Mouse (Mus musculus): ENCODE measurements at regions not wholly inside any gene's neighbourhood (a gene's known extent, or its start where the extent isn't known, plus 50 kb on each side); places are given as distances from the start of the nearest gene placed in this dataset.

DNA sequence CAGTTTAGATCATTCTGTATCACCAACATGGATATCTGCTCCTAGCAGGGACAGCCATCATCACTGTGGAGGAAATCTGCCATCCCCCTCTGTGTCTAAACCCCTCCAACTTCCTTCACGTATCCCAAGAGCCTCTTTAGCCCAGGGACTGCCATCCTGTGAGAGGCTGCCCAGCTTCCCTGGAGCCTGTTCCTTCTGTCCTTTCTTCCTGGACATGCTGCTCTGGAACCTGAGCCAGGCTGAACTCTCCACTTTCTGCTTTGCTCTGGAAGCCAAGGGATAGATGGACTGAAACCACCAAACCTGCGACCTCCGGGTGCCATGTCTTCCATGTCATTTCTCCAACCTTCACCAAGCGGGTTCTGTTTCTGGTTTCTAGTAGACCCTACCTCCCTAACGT, 335.3 kb upstream of the Jarid2 start:
- H3K27me3 ChIP-seq (ENCODE audit: control insufficient read depth, insufficient read depth, insufficient read length) = no peaks in the 10 kb centered on the region
- TF ChIP-seq CEBPB (IDR thresholded peaks at IDR 0.05; ENCODE audit: low read depth) (no peak), MAX (IDR thresholded peaks at IDR 0.05) (no peak), MYOD1 (IDR thresholded peaks at IDR 0.05; ENCODE audit: control insufficient read depth, insufficient read length, low read depth) (no peak), USF1 (IDR thresholded peaks at IDR 0.05; ENCODE audit: low read depth) (no peak), MYOG (IDR thresholded peaks at IDR 0.05; ENCODE audit: control insufficient read depth, extremely low read depth, insufficient read length) (no peak), CTCF (IDR thresholded peaks at IDR 0.05; ENCODE audit: control insufficient read depth, insufficient read depth, insufficient read length) (no peak), FOSL1 (IDR thresholded peaks at IDR 0.05; ENCODE audit: insufficient read depth, low read length, poor library complexity, severe bottlenecking) (no peak)
- H3K79me2 ChIP-seq (ENCODE audit: control insufficient read depth, insufficient read depth) = no peaks in the 10 kb centered on the region
- H3K36me3 ChIP-seq (ENCODE audit: control insufficient read depth, insufficient read depth) = no peaks in the 10 kb centered on the region
- no peaks in the 10 kb centered on the region for H3K79me3 ChIP-seq (ENCODE audit: low read depth)
- H3ac ChIP-seq (ENCODE audit: control insufficient read depth, insufficient read length, low read depth) = no peak overlapping the region
- H3K4me3 ChIP-seq (ENCODE audit: insufficient read depth, poor library complexity, severe bottlenecking) = no peak overlapping the region

DNA sequence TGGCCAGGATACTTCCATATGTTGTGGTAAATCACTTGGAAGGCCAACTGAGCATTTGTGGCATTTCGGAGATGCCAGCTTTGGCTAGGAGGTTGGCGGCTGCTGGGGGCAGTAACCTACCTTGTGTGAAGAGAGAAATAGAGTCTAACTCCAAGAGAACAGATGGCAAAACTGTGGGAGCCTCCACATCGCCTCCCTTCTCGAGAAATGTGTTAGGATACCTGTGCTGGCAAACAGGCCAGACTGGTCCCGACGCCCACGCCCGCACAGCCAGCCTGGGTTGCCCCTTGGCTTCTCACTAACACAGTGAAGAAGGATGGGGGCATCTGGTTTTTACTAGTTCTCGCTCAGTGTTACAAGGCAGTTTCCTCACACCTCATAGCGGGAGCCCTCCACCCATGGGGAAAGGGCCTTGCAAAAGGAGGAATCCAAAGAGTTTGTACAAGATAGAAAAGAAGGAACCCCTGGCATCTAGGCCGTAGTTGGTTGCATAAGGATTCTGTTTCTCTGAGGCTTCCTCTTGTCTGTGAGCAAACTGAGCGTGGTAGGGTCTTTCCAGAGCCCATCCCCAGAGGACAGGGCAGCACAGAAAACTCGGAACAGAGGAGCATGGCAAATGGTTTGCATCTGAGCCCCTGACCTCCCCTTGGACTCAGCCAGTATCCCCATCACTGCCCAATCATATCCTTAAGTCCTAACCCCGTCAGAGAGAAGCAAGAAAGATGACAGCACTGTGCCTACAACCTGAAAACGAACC, 330.5 kb upstream of the Jarid2 start:
- no peaks in the 10 kb centered on the region for H3K79me2 ChIP-seq (ENCODE audit: control insufficient read depth, insufficient read depth)
- H3K27me3 ChIP-seq (ENCODE audit: control insufficient read depth, insufficient read depth, insufficient read length) = no peaks in the 10 kb centered on the region
- H3K36me3 ChIP-seq (ENCODE audit: control insufficient read depth, insufficient read depth) = no peaks in the 10 kb centered on the region
- no peaks in the 10 kb centered on the region for H3K79me3 ChIP-seq (ENCODE audit: low read depth)
- no peak overlapping the region for H3ac ChIP-seq (ENCODE audit: control insufficient read depth, insufficient read length, low read depth)
- no peak overlapping the region for H3K4me3 ChIP-seq (ENCODE audit: insufficient read depth, poor library complexity, severe bottlenecking)
- TF ChIP-seq CEBPB (IDR thresholded peaks at IDR 0.05; ENCODE audit: low read depth) = no peak
- no peak for TF ChIP-seq USF1 (IDR thresholded peaks at IDR 0.05; ENCODE audit: low read depth)
- TF ChIP-seq CTCF (IDR thresholded peaks at IDR 0.05; ENCODE audit: control insufficient read depth, insufficient read depth, insufficient read length) = no peak
- TF ChIP-seq FOSL1 (IDR thresholded peaks at IDR 0.05; ENCODE audit: insufficient read depth, low read length, poor library complexity, severe bottlenecking) = no peak
- no peak for TF ChIP-seq MYOD1 (IDR thresholded peaks at IDR 0.05; ENCODE audit: control insufficient read depth, insufficient read length, low read depth)

DNA sequence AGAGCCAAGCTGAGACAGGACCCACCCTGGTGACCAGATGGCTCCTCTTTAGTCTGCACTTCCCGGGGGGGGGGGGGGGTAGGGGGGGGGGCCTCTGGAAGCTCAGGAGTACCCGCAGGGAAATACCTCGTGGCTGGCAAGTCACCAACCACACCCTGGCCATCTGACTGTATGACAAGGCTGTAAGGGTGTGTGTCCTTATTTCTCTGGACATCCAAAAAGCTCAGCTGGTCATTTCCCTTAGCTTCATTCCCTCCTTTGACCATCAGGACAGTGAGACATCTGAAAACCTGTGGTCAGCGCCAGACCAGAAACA, 329.9 kb upstream of the Jarid2 start:
- Histone ChIP-seq H3K4me3 (ENCODE audit: insufficient read depth, poor library complexity, severe bottlenecking) (no peak overlapping the region), H3ac (ENCODE audit: control insufficient read depth, insufficient read length, low read depth) (no peak overlapping the region), H3K79me3 (ENCODE audit: low read depth) (no peaks in the 10 kb centered on the region), H3K79me2 (ENCODE audit: control insufficient read depth, insufficient read depth) (no peaks in the 10 kb centered on the region), H3K27me3 (ENCODE audit: control insufficient read depth, insufficient read depth, insufficient read length) (no peaks in the 10 kb centered on the region), H3K36me3 (ENCODE audit: control insufficient read depth, insufficient read depth) (no peaks in the 10 kb centered on the region)
- TF ChIP-seq CTCF (IDR thresholded peaks at IDR 0.05; ENCODE audit: control insufficient read depth, insufficient read depth, insufficient read length) (no peak), USF1 (IDR thresholded peaks at IDR 0.05; ENCODE audit: low read depth) (no peak), FOSL1 (IDR thresholded peaks at IDR 0.05; ENCODE audit: insufficient read depth, low read length, poor library complexity, severe bottlenecking) (no peak), MYOG (IDR thresholded peaks at IDR 0.05; ENCODE audit: control insufficient read depth, extremely low read depth, insufficient read length) (no peak), MYOD1 (IDR thresholded peaks at IDR 0.05; ENCODE audit: control insufficient read depth, insufficient read length, low read depth) (no peak), CEBPB (IDR thresholded peaks at IDR 0.05; ENCODE audit: low read depth) (no peak)

DNA sequence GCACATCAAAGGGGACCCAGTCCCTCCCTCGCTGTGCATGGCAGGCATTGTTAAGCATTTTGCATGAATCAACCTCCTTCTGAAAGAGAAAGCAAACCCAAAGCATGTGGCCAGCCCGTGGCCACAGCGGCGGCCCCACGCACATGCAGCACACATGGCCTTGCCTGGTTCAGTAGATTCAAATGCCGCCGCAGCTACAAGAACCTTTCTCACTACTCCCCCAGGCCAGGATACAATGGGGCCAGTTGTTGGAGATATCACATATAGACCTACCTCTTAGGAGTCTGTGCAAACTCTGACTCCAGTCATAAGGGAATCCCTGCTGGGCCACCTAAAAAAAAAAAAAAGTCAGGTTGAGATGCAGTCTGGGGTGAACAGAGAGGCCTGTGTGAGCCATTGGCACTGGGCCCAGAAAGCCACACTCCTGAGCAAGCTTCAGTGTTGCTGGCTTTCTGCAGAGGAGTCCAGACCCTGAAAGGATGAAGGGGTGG, 329.4 kb upstream of the Jarid2 start:
- TF ChIP-seq MAX (IDR thresholded peaks at IDR 0.05) = no peak
- no peak for TF ChIP-seq USF1 (IDR thresholded peaks at IDR 0.05; ENCODE audit: low read depth)
- no peak for TF ChIP-seq FOSL1 (IDR thresholded peaks at IDR 0.05; ENCODE audit: insufficient read depth, low read length, poor library complexity, severe bottlenecking)
- no peak for TF ChIP-seq CEBPB (IDR thresholded peaks at IDR 0.05; ENCODE audit: low read depth)
- no peak for TF ChIP-seq CTCF (IDR thresholded peaks at IDR 0.05; ENCODE audit: control insufficient read depth, insufficient read depth, insufficient read length)
- TF ChIP-seq MYOG (IDR thresholded peaks at IDR 0.05; ENCODE audit: control insufficient read depth, extremely low read depth, insufficient read length) = no peak
- no peak for TF ChIP-seq MYOD1 (IDR thresholded peaks at IDR 0.05; ENCODE audit: control insufficient read depth, insufficient read length, low read depth)
- H3K27me3 ChIP-seq (ENCODE audit: control insufficient read depth, insufficient read depth, insufficient read length) = no peaks in the 10 kb centered on the region
- no peaks in the 10 kb centered on the region for H3K36me3 ChIP-seq (ENCODE audit: control insufficient read depth, insufficient read depth)
- no peaks in the 10 kb centered on the region for H3K79me3 ChIP-seq (ENCODE audit: low read depth)
- no peaks in the 10 kb centered on the region for H3K79me2 ChIP-seq (ENCODE audit: control insufficient read depth, insufficient read depth)
- no peak overlapping the region for H3K4me3 ChIP-seq (ENCODE audit: insufficient read depth, poor library complexity, severe bottlenecking)
- H3ac ChIP-seq (ENCODE audit: control insufficient read depth, insufficient read length, low read depth) = no peak overlapping the region

DNA sequence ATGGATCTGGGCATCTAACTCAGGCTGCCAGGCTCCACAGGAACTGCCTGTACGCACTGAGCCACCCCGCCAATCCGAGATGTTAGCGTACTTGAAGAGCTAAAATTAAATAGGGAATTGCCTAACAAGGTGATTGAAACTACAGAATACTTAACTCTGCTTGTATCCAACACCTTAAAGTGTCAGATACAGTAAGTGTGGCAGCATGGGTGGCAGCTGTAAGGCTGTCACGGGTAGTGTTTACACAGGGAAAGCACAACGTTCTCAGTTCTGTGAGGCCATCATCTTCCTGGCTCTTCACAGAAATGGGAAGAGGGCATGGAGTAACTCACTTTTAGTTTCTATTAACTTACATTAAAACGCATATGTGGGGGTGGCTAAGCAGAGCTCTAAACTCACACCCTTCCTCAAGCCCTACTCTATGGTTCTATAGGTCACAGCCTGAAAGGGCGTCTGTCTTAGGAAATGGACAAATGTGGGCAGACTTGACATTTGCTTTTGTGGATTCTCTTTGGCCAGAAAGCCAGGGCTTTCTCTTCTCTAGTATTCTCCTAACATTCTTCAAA, 325.2 kb upstream of the Jarid2 start:
- TF ChIP-seq CEBPB (IDR thresholded peaks at IDR 0.05; ENCODE audit: low read depth) (no peak), MYOG (IDR thresholded peaks at IDR 0.05; ENCODE audit: control insufficient read depth, extremely low read depth, insufficient read length) (no peak), USF1 (IDR thresholded peaks at IDR 0.05; ENCODE audit: low read depth) (no peak), FOSL1 (IDR thresholded peaks at IDR 0.05; ENCODE audit: insufficient read depth, low read length, poor library complexity, severe bottlenecking) (no peak), MYOD1 (IDR thresholded peaks at IDR 0.05; ENCODE audit: control insufficient read depth, insufficient read length, low read depth) (no peak), MAX (IDR thresholded peaks at IDR 0.05) (no peak), CTCF (IDR thresholded peaks at IDR 0.05; ENCODE audit: control insufficient read depth, insufficient read depth, insufficient read length) (no peak)
- Histone ChIP-seq H3K27me3 (ENCODE audit: control insufficient read depth, insufficient read depth, insufficient read length) (no peaks in the 10 kb centered on the region), H3K79me2 (ENCODE audit: control insufficient read depth, insufficient read depth) (no peaks in the 10 kb centered on the region), H3K4me3 (ENCODE audit: insufficient read depth, poor library complexity, severe bottlenecking) (no peak overlapping the region), H3ac (ENCODE audit: control insufficient read depth, insufficient read length, low read depth) (no peak overlapping the region), H3K36me3 (ENCODE audit: control insufficient read depth, insufficient read depth) (no peaks in the 10 kb centered on the region), H3K79me3 (ENCODE audit: low read depth) (no peaks in the 10 kb centered on the region)

All from C2C12 (cell line).